Mouse (Mus musculus) hindbrain, embryonic 12.5 days (tissue): Measurements from ENCODE around the gene Rnf157. TPM values are rescaled to one million over a fixed set of nuclear protein-coding genes. Genes with fewer than 3 reads are reported as not detected.

ENCODE experiments used
- ATAC-seq: fragments of 200-750 bp; cut with Nextera tagmentation; 2 replicates; pipeline ENCODE4 v1.8.0; 2017; ENCODE audit warnings: moderate TSS enrichment; ENCODE audit not compliant: low FRiP score
- H3K27ac ChIP-seq: fragments of 300-500 bp; sonication (generic); 2 replicates; pipeline ENCODE4 v1.5.1; 2016; ENCODE audit warnings: mild to moderate bottlenecking
- H3K27me3 ChIP-seq: fragments of 300-500 bp; sonication (generic); 2 replicates; pipeline ENCODE4 v1.6.1; 2016; ENCODE audit warnings: mild to moderate bottlenecking
- H3K36me3 ChIP-seq: fragments of 300-500 bp; sonication (generic); 2 replicates; pipeline ENCODE4 v1.6.1; 2016; ENCODE audit warnings: mild to moderate bottlenecking
- H3K4me1 ChIP-seq: fragments of 300-500 bp; sonication (generic); 2 replicates; pipeline ENCODE4 v1.6.1; 2016
- H3K4me2 ChIP-seq: fragments of 300-500 bp; sonication (generic); replicated peaks from 2 replicates; pipeline ENCODE4 v1.6.1; 2016; ENCODE audit warnings: mild to moderate bottlenecking
- H3K4me3 ChIP-seq: fragments of 300-500 bp; sonication (generic); 2 replicates; pipeline ENCODE4 v1.5.1; 2016; ENCODE audit warnings: mild to moderate bottlenecking
- H3K9ac ChIP-seq: fragments of 300-500 bp; sonication (generic); 2 replicates; pipeline ENCODE4 v1.6.1; 2016; ENCODE audit warnings: mild to moderate bottlenecking, moderate library complexity
- H3K9me3 ChIP-seq: fragments of 300-500 bp; sonication (generic); replicated peaks from 2 replicates; pipeline ENCODE4 v1.6.1; 2016; ENCODE audit warnings: mild to moderate bottlenecking
- WGBS: fragments of 180-500 bp; shearing (Covaris S2); methylation state at CpG from one replicate; pipeline ENCODE4 v1.1.7; 2016; 5-methylcytosine and 5-hydroxymethylcytosine counted together
- polyA plus RNA-seq: library from polyadenylated mRNA; unstranded; fragments of >200 nt; fragmentation: Nextera tagmentation; extraction: Ambion mirVana; gene quantifications from 2 replicates; pipeline ENCODE4 v1.2.1, GENCODE M21; 2016

Rnf157 gene
- polyA plus RNA-seq, 1 experiment from 2014 or later: 44.8 TPM

DNA sequence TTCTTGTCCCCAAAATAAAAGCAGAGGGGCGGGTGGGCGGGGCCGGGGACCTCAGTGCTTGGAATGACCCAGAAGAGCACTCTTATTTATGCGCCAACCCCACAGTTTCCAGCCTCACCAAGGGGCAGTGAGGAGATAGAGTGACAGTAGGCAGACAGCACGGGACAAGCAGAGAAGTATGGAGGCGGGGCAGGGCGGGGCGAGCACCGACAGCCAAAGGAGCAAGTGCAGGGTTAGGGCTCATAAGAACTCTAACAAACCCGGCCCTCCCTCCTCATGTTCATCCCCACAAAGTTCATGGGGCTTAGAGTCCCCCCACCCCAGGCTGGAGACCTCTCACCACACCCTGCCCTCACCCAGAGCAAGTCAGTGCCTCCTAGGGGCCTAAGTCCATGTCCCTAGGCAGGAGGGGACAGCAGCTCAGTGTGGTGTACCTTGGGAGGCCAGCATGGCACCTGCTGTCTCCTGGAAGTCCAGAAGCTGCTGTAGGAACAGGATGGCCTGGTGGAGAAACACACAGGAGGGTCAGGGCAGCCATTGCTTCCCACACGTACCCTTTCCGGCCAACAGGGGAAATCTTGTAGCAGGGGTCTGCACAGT lies 119.2 kb downstream of the Rnf157 start:
- H3K27ac ChIP-seq: no peak overlapping the region
- H3K9ac ChIP-seq: no peak overlapping the region
- no peak overlapping the region for H3K4me2 ChIP-seq
- 80% methylated on average over 12 of the region's 12 CpGs for WGBS
- H3K27me3 ChIP-seq: no peaks in the 10 kb centered on the region
- ATAC-seq: 0 out of 2 replicates have a peak, but pooled peaks have one; percentile 26
- H3K4me3 ChIP-seq: no peak overlapping the region
- no peaks in the 10 kb centered on the region for H3K4me1 ChIP-seq
- H3K9me3 ChIP-seq: no peaks in the 10 kb centered on the region
- peaks cover 92% of the 10 kb centered on the region for H3K36me3 ChIP-seq

- Histone ChIP-seq H3K36me3 (peaks cover 93% of the 10 kb centered on the region), H3K4me2 (no peak overlapping the region), H3K27me3 (no peaks in the 10 kb centered on the region), H3K9me3 (no peaks in the 10 kb centered on the region), H3K4me3 (no peak overlapping the region), H3K4me1 (no peaks in the 10 kb centered on the region), H3K9ac (no peak overlapping the region), H3K27ac (no peak overlapping the region)
- 96% methylated on average over 13 of the region's 13 CpGs for WGBS
- ATAC-seq: no peak
These were observed 120.4 kb downstream of the Rnf157 start for GRCm38 (mm10) chr11:116292401-116292800.

DNA sequence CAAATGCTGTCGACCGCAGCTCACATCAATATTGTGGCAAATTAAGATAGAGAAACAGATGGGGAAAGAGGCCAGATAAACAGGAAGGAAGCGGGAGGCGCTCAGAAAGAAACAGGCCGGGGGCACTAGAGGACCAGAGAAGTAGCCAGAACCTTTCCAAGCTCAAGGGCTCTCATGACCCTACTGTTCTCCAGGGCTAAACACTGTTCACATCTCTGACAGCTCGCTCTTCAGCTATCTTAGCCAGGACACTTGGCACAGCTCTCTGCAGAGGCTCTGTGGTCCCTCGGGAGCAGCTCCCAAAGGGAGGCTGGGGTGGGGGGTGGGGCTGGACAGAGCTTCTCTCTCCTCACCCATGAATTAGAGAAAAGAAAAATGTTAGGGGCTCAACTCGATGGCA lies 122.3 kb downstream of the Rnf157 start:
- Histone ChIP-seq H3K4me2 (no peak overlapping the region), H3K4me3 (no peak overlapping the region), H3K4me1 (peaks cover 6% of the 10 kb centered on the region; the same call in 1 of the 2 replicates), H3K9ac (no peak overlapping the region), H3K9me3 (no peaks in the 10 kb centered on the region), H3K27me3 (peaks cover 7% of the 10 kb centered on the region), H3K36me3 (peaks cover 78% of the 10 kb centered on the region), H3K27ac (no peak overlapping the region)
- 87% methylated on average over 8 of the region's 8 CpGs for WGBS
- no peak for ATAC-seq

DNA sequence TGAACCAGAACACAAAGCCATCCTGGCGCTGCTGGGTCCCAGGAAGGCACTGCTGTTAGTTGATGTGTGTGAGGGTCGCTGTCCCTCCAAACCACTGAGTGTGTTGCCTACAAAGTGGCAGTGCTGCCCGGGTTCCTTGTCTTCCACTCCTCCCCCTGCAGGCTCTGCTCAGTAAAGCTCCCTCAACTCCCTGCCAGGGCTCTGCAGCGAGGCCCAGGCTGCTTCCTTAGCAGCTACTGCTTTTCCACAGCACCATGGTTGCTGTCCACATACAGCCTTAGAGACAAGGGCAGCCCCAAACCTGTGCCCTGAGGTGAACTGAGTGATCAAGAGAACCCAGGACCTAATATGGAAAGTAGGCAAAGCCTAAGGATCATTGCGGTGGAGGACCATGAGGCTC lies 125.5 kb downstream of the Rnf157 start:
- WGBS: 69% methylated on average over 5 of the region's 5 CpGs
- Histone ChIP-seq H3K4me1 (peaks cover 6% of the 10 kb centered on the region; the same call in 1 of the 2 replicates), H3K4me2 (no peak overlapping the region), H3K27ac (0 out of 2 replicates have a peak overlapping the region, but pooled peaks have one; percentile 26), H3K27me3 (peaks cover 39% of the 10 kb centered on the region), H3K9me3 (no peaks in the 10 kb centered on the region), H3K4me3 (no peak overlapping the region), H3K9ac (no peak overlapping the region; the same call in 1 of the 2 replicates), H3K36me3 (peaks cover 52% of the 10 kb centered on the region)
- no peak for ATAC-seq

Other genes starting within 250 kb of the Rnf157 start
- 80.7 and 80.9 TPM in 2 replicates for gene Fbf1, start 244.9 kb downstream of the Rnf157 start, polyA plus RNA-seq
- gene Ten1, start 214.2 kb downstream of the Rnf157 start, polyA plus RNA-seq: 57.4 and 63.1 TPM in 2 replicates
- gene Acox1, start 214.0 kb downstream of the Rnf157 start, polyA plus RNA-seq: 43.8 and 45.9 TPM in 2 replicates
- 1.0 and 1.3 TPM in 2 replicates for gene Evpl, start 175.0 kb downstream of the Rnf157 start, polyA plus RNA-seq
- 85.2 and 88.0 TPM in 2 replicates for gene Srp68, start 138.8 kb downstream of the Rnf157 start, polyA plus RNA-seq
- gene Galr2, start 132.1 kb downstream of the Rnf157 start, polyA plus RNA-seq: 0.53 and 0.56 TPM in 2 replicates
- 82.8 and 89.1 TPM in 2 replicates for gene Exoc7, start 105.8 kb downstream of the Rnf157 start, polyA plus RNA-seq
- gene Foxj1, start 77.6 kb downstream of the Rnf157 start, polyA plus RNA-seq: 27.2 and 28.2 TPM in 2 replicates
- gene Ubald2, start 21.1 kb upstream of the Rnf157 start, polyA plus RNA-seq: 46.6 and 50.6 TPM in 2 replicates
- gene Qrich2, start 53.2 kb upstream of the Rnf157 start, polyA plus RNA-seq: 0.18 and 0.39 TPM in 2 replicates
- 164 and 179 TPM in 2 replicates for gene Prpsap1, start 81.2 kb upstream of the Rnf157 start, polyA plus RNA-seq
- 8.9 and 10.2 TPM in 2 replicates for gene Sphk1, start 117.9 kb upstream of the Rnf157 start, polyA plus RNA-seq
- 23.6 and 27.6 TPM in 2 replicates for gene Ube2o, start 168.4 kb upstream of the Rnf157 start, polyA plus RNA-seq
- 0.15 TPM in 1 of 2 replicates, not detected in the other for gene Aanat, start 173.4 kb upstream of the Rnf157 start, polyA plus RNA-seq
- 3.7 and 4.5 TPM in 2 replicates for gene Rhbdf2, start 214.0 kb upstream of the Rnf157 start, polyA plus RNA-seq
- 0.34 and 0.43 TPM in 2 replicates for gene Prcd, start 240.5 kb upstream of the Rnf157 start, polyA plus RNA-seq
- gene Cygb, start 241.3 kb upstream of the Rnf157 start, polyA plus RNA-seq: 4.5 and 5.9 TPM in 2 replicates